Mouse (Mus musculus) spleen, adult 2 months (tissue): Measurements from ENCODE around the gene Ooep.

Experiments used
- CTCF ChIP-seq: fragments of 200-500 bp; IDR thresholded peaks from 2 replicates; pipeline ENCODE4 v1.5.1; 2011; ENCODE audit warnings: mild to moderate bottlenecking, inconsistent platforms; ENCODE audit not compliant: insufficient read depth, insufficient read length, insufficient replicate concordance; ENCODE audit errors: extremely low read depth
- POLR2A ChIP-seq: fragments of 200-500 bp; IDR thresholded peaks from 2 replicates; pipeline ENCODE4 v1.6.1; 2011; ENCODE audit warnings: low read depth, low read length, inconsistent platforms

DNA sequence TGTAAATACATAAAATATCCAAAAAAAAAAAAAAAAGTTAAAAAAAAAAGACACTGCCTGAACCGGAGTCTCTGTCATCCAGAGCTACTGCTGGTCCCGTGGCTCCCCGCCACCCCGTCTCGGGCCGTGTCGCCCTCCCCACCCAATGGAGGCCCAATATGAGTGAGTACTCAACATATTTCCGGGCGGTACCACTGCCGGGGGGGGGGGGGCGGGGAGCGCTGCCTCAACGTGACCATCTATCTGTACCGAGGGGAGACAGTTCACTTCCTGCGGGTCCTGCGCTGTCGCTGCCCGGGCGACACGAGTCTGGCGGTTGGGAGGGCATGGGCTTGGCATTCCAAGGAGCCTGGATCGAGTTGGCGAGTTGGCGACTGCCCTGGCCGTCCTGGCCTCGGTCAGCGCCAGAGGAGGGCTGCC, 48.8 kb upstream of the Ooep start:
- no peak for TF ChIP-seq CTCF
- no peak for TF ChIP-seq POLR2A
